Mouse (Mus musculus) lung, adult 2 months (tissue): ENCODE results near the gene Vegfb.

Experiments
- CTCF ChIP-seq: fragments of 200-500 bp; IDR thresholded peaks from 2 replicates; pipeline ENCODE4 v1.5.1; 2011; ENCODE audit warnings: mild to moderate bottlenecking, low read length, control low read depth; ENCODE audit not compliant: insufficient read depth
- POLR2A ChIP-seq: fragments of 200-500 bp; IDR thresholded peaks from 2 replicates; pipeline ENCODE4 v1.6.1; 2011; ENCODE audit warnings: low read depth, mild to moderate bottlenecking, control low read depth, low read length, borderline replicate concordance; ENCODE audit errors: extremely low read depth

GRCm38 (mm10) chr19:7020224-7020641, 32.8 kb upstream of the Vegfb start:
- peak; percentile 76 for TF ChIP-seq CTCF
- no peak for TF ChIP-seq POLR2A
